ENCODE assay signal across 24 mouse cellular contexts in genomic region chr11:114110851-114111250, GRCm38 (mm10). TPM values are rescaled to one million over a fixed set of nuclear protein-coding genes. Genes with fewer than 3 reads are reported as not detected.
"Had no signal": no experiment of that assay in that cellular context is flagged by ENCODE, and none has a peak within 500 bp of the region (broad histone marks: within the 10 kb centered on the region; RNA-seq: fewer than 3 reads in every experiment).

No protein-coding gene starts in this region.

- H3K4me1 ChIP-seq: intestine, embryonic 15.5 days; limb, embryonic 10.5 days had no signal

- H3K4me2 ChIP-seq: heart, embryonic 12.5 days; hindbrain, embryonic 14.5 days; intestine, embryonic 15.5 days; limb, embryonic 12.5 days; liver, embryonic 11.5 days had no signal

- DNase-seq: gastrocnemius, adult 2 months; gastrocnemius, postnatal 10 days; gastrocnemius, postnatal 25 days; heart, adult 18-20 months; heart, postnatal 10 days; heart, postnatal 4 days; kidney, adult 18-20 months; kidney, adult 8-10 months; kidney, postnatal 10 days; kidney, postnatal 25 days; kidney, postnatal 4 days; liver had no signal

- H3K9ac ChIP-seq: heart, embryonic 12.5 days; hindbrain, embryonic 14.5 days; intestine, embryonic 15.5 days; limb, embryonic 12.5 days had no signal

- H3K27ac ChIP-seq: gastrocnemius, adult 2 months; heart, embryonic 10.5 days; hindbrain, embryonic 14.5 days; intestine, embryonic 15.5 days; layer of hippocampus, adult 2 months; left cerebral cortex, adult 2 months; limb, embryonic 10.5 days; limb, embryonic 12.5 days had no signal

- H3K4me3 ChIP-seq: gastrocnemius, adult 2 months; heart, embryonic 10.5 days; heart, embryonic 12.5 days; intestine, embryonic 15.5 days; layer of hippocampus, adult 2 months; left cerebral cortex, adult 2 months; limb, embryonic 10.5 days; limb, embryonic 12.5 days had no signal

- H3K36me3 ChIP-seq: heart, embryonic 10.5 days; heart, embryonic 12.5 days; intestine, embryonic 15.5 days; limb, embryonic 10.5 days; limb, embryonic 12.5 days had no signal

- ATAC-seq: inflammation-experienced regulatory T-cells, adult 6 months; intestine, embryonic 15.5 days; intestine, postnatal 0 days had no signal

- H3K27me3 ChIP-seq: heart, embryonic 12.5 days; intestine, embryonic 15.5 days had no signal

- H3K9me3 ChIP-seq: heart, embryonic 10.5 days; heart, embryonic 12.5 days; intestine, embryonic 15.5 days; limb, embryonic 10.5 days; limb, embryonic 12.5 days had no signal

RNA-seq across cellular contexts. Expression of gene Sdk2, which starts 44.0 kb away (rescaled TPM):
- total RNA-seq: granulocyte monocyte progenitor cell, adult 5-6 weeks had no signal
